Mouse (Mus musculus) CD4-positive, CD25-positive, alpha-beta regulatory T cell, adult 2 months (primary cell): ENCODE data around the gene Erbin.
A peak's percentile ranks its signal among the peaks of the same experiment; 100 is the strongest.

Experiments
- DNase-seq: peaks from one replicate; pipeline ENCODE4 v3.0.0-alpha.2; 2012; ENCODE audit warnings: low read depth, low spot score

The Erbin gene

DNA sequence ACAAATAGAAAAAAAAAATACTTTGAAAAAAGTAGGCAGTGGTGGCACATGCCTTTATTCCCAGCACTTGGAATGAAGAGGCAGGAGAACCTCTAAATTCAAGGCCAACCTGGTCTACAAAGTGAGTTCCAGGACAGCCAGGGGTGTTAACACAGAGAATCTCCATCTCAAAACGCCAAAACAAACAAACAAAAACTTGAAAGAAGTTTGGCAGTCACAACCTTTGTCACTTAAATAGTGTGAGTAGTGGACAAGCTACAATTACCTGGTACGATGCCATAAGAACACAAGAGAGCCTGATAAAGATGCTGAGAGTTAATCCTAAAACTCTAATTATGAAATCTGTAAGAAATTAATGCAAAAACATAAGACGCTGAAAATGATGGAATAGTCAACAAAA is 8.0 kb downstream of the Erbin start:
- no peak for DNase-seq

DNA sequence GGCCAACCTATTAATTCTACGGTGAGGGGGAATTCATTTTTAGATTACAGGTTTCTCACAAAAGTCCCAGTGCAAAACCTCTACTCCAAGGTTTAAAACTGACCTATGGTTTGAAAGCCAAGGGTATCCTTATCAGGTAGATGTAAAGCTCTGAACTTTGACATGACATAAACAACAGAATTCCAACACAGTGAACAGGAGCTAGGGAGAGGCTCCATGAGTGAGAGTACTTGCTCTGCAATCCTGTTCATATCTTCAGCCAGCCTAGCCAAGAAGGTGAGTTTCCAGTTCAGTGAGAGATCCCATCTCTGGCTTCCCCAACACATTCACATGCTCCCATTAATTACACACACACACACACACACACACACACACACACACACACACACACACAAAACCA is 9.7 kb downstream of the Erbin start:
- DNase-seq: no peak

- no peak for DNase-seq
Observed at GRCm38 (mm10) chr13:103909894-103910293, 10.4 kb downstream of the Erbin start.

DNA sequence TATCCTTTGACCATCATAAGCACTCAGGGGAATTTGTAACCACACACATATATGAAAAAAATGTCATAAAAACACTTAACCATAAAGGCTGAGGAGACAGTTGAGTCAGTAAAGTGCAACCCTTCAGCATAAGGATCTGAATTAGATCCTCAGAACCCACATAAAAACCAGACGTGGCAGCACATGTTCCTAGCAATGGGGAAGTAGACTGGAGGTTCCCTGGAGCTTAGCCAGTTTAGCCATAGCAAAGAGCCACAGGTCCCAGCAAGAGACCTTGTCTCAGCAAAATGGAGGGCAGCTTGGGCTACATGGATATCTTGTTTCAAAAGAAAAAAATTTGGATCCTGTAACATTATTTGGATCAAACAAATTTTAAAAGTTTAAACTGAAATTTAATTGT is 20.3 kb downstream of the Erbin start:
- DNase-seq: no peak

DNA sequence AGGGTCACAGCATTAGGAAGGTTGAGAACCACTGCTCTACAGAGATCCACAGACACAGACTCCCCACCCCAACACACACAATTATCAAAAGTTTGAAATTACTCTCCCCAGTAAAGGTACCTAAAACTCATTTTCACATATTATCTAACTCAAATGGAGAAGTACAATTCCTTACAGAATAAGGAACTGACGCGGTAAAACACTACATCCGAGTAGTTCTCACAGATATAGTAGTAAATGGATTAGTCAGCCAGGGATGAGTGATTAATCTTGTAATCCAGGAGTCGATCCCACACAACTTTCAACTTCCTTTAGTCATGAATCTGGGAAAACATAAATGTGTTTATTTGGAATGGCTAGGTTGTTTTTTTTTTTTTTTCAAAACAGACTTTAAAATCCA is 22.7 kb downstream of the Erbin start:
- DNase-seq: no peak

GRCm38 (mm10) chr13:103893065-103893464 is 27.2 kb downstream of the Erbin start:
- DNase-seq: no peak

DNA sequence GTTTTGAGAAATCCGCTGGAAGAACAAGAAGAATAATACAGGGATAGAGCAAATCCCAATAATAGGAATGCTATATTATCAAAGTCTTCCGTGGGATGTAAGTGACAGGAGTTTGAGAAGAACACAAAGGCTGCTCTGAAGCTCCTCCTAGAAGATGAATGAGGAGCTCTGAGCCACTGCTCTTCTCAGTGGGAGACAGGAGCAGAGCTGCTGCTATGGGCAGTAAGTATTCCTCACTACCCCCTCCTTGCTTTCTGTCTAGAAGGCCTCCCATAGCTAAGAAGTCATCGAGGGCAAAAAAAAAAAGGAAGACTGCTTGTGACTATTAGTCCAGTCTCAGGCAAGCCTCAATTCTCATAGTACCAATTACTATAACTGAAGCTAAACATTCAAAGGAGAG is 30.3 kb downstream of the Erbin start:
- no peak for DNase-seq

GRCm38 (mm10) chr13:103886503-103886902 is 33.8 kb downstream of the Erbin start:
- DNase-seq: no peak

GRCm38 (mm10) chr13:103881200-103881599 is 39.1 kb downstream of the Erbin start:
- DNase-seq: no peak

GRCm38 (mm10) chr13:103876743-103877142 is 43.6 kb downstream of the Erbin start:
- DNase-seq: no peak

DNA sequence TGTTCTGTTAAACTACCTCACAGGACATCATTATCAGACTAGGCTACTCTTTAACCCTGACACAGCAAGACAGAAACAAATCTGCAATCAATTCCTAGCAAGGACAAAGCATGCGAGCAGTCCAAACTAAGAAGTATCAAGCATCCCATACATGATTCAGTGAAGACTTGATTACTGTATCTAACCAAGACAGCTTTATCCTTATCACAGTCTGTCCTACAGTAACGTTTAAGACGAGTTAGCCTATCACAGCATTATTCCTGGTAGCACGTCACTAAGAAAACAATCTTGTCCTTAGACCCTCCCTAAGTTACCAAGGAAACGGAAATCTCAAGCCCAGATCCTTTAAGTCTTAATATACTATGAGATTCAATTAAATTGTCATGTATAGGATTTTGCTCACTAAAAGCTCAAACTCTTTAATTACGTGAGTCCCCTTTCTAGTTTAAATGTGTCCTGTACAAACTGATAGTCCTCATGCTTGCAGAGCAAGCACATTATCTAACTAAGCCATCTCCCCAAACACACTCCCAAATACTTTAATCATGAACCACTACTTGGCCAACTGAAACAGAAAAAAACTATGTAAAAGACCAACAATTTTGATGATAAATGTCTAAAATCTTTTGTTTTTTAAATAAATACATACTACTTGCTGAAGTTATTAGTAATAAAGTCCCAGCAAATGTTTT is 44.3 kb downstream of the Erbin start:
- no peak for DNase-seq

DNA sequence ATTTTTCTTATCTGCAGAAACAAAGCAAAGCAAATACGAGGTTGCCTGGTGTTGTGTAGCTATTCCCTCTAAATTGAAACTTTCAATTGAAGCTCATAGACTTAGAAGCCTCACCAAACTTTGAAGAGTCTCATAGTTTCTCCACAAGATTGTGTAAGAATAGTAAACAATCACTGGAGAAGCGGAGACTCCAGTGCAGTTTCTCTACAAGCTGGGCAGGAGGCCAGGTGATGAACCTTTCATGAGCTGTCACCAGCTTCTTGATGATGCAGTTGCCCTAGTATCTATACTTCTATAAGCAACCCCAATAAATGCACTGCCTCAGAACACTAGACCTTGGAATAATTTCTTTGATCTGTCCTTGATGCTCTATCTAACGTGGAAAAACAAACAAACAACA is 49.5 kb downstream of the Erbin start:
- no peak for DNase-seq

- DNase-seq: no peak
Observed at GRCm38 (mm10) chr13:103870117-103870516, 50.2 kb downstream of the Erbin start.

DNA sequence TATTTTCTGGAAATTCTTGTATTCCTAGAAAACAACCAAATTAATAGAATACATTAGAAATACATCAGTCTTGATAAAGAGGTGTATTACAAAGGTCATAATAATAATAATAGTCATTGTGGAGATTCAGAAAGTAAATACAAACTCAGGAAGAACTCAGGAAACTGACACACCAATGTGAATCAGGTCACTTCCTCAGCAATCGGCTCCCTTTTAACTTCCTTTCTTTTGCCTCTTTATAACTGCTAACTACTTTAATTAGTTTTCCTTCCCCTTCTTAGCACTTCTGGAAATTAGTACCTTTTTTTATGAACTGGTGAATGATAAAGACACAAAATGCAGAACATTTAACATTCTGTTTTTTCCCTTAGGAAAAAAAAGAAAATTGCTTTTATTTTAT is 51.4 kb downstream of the Erbin start:
- DNase-seq: no peak

DNA sequence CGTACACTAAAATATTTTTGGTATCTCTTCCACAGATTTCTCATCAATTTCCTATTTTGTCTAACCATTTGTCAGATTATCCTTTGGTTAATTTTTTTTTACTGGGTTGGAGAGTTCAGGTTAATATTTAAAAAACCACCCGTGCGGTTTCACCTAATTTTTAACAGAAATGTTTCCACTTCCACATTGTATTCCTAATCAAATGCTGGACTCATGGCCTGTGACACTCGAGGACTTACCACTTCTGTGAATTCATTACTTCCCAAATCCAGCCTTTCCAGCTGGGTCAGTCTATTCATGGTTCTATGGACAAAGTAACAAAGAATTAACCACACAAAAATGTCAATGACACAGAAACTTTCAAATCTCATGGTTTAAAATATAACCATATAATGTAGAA is 58.3 kb downstream of the Erbin start:
- no peak for DNase-seq

DNA sequence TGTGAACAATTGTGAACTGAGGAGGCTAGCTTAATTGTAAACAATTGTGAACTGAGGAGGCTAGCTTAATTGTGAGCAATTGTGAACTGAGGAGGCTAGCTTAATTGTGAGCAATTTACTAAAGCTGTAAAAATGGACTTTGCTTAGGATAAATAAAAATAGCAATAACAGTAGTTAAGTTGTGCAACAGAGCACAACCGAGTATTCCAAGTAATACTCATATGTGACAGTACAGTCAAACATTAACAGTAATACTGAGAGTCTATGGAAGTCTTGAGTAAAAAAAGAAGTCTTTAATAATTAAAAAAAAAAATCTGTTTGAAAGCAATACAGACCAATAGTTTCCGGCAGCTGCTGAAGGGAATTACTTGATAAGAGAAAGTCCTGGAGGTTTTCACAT is 61.3 kb downstream of the Erbin start:
- DNase-seq: no peak

- no peak for DNase-seq
Observed at GRCm38 (mm10) chr13:103847614-103848013, 72.7 kb downstream of the Erbin start.

DNA sequence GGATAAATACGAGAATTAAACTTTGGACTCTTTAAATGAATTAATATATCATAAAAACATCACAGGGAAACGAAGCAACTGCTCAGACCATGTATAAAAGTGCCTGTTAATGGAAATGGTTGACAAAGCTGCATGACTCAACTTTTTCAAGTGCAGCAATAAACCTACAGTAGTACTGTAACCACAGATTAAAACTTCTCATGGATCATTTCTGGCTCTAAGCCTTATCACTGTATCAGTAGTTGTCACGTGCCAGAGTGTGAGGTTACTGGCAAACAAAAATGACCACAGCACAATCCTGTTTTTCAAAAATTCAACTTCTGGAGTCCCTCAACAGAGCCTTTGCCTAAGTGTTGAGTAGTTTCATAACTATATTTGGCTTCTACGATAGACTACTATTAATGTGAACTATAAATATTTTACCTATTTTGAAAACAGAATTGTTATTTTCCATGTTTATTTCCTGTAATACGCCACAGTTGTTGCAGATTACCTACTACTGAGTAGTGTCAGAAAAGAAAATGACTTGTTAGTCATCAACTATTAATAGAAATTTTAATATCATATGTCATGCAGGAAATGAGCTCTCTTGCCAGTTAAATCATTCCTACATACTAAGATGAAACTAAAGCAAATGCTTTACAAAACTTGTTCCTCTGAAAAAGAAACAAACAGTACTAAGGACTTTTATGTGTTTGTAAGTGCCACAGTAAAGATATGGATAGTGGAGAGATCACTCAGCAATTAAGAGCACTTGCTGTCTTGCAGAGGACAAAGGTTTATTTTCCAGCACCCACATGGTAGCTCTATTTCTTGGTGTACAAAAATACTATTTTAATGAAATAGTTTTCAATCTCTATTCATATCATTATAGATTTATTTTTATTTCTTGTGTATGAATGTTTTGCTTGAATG is 78.8 kb downstream of the Erbin start:
- no peak for DNase-seq

- no peak for DNase-seq
Observed at GRCm38 (mm10) chr13:103838619-103839018, 81.7 kb downstream of the Erbin start.

DNA sequence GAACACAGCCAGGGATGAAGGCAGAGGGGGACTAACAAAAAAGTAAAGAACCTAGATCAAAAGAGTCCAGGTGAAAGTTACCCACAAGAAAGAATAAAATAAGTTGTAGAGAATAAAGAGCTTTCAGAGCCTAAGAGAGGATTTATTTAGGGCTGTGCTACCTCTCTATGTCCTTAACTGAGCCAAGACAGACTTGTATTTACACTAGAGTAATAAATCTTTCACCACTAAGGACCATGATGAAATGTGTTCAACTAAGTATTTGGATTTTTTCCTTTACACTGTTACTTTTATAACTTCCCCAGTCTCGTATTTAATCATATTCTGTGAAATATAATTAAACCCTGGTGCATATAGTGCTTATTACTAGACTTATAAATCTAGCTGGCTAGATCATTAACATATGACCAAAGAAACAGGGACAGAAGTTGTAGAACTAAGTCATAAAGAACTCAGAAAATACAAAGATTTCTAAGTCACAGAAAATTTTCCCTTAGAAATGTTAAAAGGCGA is 90.6 kb downstream of the Erbin start:
- DNase-seq: no peak

DNA sequence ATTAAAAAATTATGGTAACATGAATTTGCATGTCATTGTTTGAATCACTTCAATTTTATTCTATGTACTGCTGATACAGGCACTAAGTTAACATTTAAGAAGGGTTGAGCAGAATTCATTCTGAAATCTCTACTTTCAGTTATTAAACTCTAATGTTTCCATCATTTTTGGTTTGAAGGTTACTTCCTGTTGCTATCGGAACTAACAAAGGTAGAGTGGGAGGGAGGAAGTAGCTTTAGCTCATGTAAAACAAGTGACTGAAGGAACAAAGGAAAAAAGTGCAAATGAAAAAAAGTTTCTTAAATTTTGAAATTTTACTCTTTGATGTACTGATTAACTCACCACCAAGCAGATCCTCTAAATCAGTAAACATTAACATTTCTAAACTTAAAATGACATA is 98.0 kb downstream of the Erbin start:
- peak; percentile 11 for DNase-seq

GRCm38 (mm10) chr13:103819377-103819776 is 100.9 kb downstream of the Erbin start:
- DNase-seq: no peak

DNA sequence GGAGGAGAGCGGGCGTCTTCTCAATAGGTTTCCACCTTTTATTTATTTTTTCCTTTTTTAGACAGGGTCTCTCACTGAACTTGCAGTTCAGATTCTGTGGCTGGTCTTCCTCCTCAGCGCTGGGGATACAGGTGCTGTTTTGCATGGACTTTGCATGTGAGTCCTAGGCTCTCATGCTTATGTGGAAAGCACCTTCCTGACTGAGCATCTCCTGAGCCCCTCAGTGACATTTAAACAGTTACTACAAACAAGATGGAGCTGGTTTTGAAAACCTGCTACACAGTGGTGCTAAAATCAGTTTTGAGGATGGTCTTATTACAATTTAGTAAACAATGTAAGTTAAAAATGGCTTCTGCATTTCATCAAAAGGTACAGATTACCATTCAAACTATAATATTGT is 102.4 kb downstream of the Erbin start:
- DNase-seq: no peak
